Mouse (Mus musculus) cerebellum, postnatal 25 days (tissue): ENCODE measurements around the gene Ceacam20.

Experiments
- DNase-seq, 2 experiments: peaks; one replicate each; pipeline ENCODE4 v3.0.0; 2021; ENCODE audit warnings: mixed read lengths in 2 of 2

The Ceacam20 gene

DNA sequence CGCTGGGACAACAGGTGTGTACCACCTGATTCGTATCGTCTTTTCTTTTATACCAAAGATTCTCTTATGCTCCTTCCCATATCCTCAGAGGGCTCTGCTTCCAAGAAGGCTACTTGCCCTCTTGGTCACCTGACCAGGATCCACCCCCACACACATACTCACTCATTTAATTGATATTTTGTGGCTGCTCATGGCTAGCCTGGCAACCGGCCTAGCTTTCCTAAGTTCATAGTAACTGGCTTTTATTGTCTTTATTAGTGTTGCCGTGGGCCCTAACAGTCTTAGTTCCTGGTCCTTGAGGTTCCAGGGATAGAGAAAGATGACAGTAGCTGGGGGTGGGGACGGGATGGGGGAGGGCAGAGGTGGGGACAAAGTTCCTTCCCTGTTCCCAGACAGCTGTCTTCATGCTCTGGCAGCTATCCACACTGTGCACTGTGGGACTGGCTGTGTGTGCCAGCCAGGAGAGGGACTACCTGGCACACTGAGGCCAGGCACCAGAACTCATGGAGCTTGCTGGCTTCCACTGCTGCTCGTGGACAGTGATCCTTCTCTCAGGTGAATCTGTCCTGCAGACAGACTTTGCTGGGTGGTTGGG lies at the start of gene Ceacam20:
Ceacam20 (plus strand) TSS at position 428 of the 595 bp plus-strand sequence.
- DNase-seq = no peak

DNA sequence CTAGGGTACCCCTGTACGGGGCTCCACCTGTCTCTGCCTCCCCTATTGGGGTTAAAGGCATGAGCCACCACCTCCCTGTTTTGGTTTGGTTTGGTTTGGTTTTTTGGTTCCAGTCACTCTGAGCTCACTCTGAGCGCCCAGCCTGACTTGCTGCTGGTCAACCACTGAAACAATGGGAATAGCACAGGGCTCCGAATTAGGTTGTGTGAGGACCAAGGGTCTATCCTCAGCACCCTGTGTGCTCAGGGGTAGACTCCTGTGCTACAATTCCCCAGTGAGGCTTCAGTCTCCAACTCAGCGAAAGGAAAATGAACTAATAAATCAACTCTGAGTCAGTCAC lies 45.1 kb upstream of the Ceacam20 start:
- no peak for DNase-seq

DNA sequence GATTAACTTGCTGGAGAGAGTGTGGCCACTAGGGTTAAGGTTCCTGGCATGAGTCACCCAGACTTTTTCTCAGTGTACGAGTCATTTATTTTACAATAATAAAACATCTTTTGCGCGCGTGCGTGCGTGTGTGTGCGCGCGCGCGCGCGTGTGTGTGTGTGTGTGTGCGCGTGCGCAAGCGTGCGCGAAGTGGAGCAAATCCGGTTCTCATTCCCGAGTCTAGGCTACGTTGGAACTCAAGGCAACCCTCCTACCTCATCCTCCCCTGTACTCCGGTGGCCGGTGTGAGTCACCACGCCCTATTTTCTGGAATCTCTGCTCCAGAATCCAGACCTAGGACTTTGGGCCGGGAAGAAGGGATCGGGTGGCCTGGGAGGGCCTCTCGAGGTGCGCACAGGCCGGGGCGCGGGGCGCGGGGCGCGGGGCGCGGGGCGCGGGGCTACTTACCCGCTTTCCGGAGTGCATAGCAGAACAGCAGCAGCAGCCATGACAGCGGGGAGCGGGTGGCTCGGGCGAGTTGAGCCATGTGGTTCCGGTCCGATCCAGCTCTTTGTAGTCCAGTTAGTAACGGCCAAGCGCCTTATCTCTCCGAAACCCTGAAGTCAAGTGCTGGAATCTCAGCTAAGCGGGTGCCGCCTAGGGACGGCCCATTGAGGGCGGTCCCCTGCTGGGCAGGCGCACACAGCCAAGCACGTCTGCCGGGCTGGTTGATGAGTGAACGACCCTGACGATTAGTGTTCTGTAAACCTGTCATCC lies 44.5 kb upstream of the Ceacam20 start, which contains the start of gene Pvr:
Pvr (minus strand) TSS at position 655 of the 756 bp plus-strand sequence.
- DNase-seq = peak; percentile 73 to 79

DNA sequence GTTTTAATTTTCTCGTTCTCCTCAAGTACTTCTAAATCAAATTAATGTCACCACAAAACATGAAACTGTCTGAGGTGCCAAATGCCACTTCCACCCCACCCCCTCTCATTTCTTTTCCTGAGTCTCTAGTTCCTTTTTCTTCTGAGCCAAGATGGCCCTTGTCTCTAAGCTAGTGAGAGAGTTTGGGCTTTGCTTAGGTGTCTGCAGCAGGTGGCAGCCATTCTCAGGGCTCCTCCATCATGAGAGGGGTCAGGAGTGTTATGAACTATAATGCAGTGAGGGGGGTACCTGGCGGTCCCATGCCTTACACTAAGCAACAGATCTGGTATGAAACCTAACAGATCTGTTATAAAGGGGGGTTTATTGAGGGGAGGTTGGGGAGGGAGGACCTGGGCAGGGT lies 41.9 kb upstream of the Ceacam20 start:
- DNase-seq = no peak

DNA sequence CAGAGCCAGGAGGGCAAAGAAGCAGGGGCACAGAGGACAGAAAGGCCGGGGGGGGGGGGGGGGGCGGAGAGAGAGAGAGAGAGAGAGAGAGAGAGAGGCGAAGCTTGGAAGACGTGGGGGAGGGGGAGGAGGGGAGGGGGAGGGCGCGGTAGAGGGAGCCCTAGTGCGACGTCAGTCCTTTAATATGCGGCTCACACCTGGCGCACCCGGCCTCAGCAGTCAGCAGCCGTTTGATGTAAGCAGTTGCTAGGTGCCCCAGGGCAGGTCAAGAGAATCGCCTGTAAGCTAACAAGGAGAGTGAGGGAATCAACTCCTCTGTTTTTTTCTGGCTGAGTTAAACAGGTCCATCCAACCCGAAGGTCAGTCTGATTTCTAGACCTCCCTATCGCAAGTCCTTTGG lies 41.4 kb upstream of the Ceacam20 start:
- no peak for DNase-seq

DNA sequence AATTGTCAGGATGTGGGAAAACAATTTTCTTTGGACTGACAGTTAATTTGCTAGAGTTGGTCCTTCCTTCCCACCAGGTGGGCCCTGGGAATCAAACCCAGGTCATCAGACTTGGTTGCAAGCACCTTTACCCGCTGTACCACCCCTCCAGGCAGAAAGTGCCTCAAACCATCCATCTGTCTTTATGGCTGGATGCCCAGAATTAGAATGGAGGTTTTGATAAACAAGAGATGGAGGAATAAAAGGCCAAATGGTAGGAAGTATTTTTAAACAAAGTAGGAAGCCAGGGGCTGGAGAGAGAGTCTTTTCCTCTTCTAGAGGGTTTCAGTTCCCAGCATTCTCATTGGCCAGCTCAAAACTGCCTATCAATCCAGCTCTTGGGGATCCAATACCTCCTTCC lies 39.8 kb upstream of the Ceacam20 start:
- DNase-seq = peak in 1 of 2 experiments; percentile 36

DNA sequence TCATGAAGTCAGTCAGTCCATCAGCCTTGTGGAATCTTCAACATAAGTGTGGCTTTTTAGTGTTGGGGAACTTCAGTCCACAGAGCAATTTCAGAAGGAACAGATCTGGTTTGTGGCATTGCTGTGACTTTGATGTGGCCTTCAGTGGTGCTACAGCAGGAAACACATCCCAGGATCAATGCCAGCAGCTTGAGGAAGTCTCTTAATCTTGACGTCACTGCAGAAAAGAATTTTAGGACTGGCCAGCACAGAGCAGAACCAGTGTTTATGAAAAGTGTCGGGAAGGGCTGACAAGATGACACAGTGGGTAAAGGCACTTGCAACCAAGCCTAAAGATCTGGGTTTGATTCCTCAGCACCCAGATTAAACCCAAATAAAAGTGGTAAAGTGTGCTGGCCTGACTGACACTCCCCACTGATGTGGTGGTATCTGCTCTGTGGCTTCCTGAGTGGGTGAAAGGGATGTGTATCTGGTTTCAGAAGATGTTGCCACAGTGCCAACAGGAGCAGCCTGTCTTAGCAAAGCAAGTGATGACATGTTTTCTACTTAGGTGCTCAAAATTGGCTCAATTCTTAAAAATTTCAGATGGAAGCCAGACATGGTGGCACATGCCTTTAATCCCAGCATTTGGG lies 38.2 kb upstream of the Ceacam20 start:
- DNase-seq = no peak

DNA sequence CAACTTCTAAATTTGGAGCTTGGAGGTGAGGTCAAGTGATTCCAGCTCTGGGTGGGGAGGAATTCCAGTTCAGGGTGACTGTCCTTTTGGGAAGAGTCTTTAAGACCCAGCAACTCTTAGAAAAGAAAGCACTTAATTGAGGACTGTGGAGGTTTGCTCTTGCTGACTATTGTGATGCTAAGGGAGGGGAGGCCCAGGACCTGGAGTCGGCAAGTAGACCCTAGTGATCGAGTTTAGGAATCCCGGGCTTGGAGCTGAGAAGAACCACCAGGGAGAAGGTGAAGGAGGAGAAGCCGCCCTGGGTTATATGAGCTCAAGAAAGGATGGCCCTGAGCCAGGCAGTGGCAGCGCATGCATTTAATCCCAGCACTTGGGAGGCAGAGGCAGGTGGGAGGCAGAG lies 36.7 kb upstream of the Ceacam20 start:
- no peak for DNase-seq

DNA sequence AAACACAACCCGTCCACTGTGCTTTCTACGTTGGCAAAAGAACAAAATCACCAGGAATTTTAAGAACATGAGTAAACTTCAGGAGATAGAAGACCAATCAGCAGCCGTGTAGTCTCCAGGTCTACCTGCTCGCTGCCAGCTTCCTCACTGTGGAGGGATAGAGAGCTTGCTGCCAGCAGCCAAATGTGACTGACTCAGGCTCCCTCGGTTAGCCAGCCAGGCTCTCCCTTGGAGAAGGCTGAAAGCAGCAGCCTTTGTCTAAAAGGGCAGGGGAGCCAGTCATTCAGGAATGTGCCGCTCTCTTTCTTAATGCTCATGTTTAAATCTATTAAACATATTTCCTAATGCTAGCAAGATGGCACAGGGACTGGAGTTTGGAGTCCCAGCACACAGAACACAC lies 34.7 kb upstream of the Ceacam20 start:
- DNase-seq = peak in 1 of 2 experiments; percentile 43

DNA sequence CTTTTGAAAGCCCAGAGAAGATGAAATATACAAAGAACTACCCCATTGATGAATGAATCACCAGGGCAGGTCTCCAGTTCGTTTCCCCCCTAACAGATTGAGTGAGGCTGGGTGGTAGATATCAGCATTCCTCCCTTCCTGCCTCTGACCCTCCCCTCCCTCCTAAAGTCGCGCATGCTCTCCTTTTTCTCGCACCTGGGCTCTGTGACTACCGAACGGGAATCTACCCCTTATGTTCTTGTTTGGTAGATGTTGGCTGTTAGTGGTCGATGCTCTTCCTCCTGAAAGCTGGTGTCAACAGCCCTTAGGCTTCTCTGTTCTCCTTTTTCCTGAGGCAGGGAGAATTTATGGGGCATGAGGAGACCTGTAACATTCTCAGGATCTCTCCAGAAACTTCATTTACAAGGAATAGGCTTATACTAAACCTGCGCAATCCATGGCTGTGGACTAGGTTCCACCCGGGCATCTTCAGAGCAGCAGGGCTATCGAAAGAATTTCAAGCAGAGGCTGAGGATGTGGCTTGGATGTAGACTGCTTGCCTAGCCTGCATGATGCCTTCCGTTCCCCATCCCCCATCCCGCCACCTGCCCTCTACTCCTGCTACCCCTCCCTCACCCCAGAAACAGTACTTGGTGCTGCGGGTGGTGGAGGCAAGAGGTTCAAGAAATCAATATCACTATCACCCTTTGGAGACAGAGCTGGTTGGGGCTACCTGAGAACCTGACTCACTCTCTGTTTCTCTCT lies 32.9 kb upstream of the Ceacam20 start:
- peak; percentile 28 to 50 for DNase-seq

DNA sequence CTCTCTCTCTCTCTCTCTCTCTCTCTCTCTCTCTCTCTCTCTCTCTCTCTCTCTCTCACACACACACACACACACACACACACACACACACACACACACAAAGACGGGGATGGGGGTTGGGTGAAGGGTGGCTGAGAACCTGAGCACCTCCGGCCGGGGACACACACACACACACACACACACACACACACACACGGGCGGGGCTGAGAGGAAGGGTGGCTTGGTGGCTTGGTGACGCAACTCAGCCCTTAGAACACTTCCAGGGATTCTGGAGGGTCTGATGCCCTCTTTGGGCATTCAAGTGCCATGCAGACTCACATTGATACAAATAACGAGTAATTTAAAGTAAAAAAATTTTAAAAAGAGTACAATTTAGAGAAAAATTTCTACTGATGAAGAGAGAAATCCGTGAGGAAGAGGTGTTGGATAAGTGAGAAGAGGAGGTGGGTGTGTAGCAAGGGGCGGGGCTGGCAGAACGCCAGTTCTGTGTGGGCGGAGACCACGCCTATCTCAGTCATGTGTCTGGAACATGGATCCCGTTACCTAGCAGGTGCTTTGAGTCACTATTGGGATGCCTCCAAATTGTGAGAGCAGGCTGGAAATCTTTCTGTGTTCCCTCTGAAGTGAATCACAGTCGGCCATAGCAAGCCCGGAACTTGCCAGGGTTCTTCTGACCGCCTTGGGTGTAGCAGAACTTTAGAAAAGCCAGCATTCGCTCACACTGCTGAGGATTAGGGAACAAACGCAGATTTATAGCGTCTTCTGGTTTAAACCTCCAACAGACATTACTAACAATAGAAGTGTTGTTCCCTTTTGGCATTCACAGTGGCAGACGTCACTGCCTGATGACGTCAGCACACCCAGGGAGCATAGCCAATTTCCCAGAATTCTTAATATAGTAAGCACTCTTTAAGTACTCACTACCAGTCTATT lies 32.1 kb upstream of the Ceacam20 start:
- DNase-seq = peak; percentile 66 to 81

DNA sequence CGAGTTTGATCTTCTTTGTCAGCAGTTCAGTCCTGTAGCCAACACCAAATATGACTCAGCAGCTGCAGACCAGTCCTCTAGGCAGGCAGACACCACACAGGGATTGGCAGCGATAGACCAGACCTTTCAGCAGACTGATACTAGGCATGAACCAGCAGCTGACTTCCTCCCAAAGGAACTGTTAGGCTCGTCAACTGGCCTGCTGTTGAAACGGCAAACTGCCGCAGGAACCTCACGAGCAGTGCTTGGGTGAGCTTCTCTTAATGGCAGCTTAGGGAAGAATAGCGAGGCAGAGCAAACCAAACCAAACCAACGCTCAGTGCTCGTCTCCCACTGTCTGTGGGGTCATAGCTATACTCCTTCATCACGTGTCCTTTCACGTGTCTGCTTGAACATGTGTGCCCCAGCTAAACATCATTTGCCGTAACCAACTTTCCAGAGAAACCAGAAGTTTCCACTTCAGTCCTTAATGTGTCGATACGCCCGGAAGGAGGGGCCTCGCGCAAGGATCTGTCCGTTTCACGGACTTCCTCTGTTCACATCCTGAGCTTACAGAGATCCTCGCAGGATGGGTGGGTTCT lies 30.0 kb upstream of the Ceacam20 start:
- DNase-seq = no peak

DNA sequence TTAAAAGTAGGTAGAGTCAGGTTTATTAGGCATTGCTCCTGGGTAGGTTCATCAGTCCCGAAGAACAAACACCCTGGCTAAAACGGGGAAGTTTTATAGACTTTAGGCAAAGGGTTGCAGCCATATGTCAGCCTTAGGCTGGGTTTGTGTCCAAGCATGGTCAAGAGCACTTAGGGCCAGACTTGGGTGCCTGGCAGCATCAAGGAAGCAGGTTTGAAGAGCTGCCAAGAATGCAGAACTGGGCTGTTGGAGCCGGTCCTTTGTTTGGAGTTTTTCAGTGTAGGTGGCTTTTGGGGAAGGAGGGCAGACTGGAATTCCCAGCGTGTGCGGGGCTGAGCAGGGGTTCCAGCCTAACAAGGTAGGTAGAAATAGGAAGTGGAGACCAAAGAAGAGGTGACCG lies 29.3 kb upstream of the Ceacam20 start:
- no peak for DNase-seq

DNA sequence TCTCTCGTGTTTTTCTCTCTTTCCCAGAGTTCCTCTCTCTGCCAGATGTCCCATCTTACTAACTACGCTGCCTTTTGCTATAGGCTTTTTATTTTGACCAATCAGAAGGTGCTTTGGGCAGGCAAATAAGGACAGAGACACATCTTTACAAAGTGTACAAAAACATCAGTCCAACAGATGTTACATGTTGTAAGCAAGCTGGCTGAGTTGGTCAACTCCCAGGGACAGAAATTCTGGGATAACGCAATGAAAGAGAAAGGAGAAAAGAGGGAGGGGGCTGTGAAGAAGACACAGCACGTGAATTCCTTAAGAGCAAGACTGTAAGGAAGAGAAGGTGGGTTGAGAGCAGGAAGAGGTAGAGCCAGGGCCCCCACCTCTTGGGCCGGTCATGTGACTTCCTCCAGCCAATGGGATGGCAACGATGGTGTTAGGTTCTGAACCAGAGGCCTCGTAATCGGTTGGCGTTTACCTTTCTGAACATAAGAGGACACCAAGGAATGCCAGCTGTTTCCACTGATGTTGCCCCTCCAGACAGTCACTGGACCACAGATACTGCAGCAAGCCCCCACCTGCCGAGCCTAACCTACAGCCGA lies 27.9 kb upstream of the Ceacam20 start:
- no peak for DNase-seq

DNA sequence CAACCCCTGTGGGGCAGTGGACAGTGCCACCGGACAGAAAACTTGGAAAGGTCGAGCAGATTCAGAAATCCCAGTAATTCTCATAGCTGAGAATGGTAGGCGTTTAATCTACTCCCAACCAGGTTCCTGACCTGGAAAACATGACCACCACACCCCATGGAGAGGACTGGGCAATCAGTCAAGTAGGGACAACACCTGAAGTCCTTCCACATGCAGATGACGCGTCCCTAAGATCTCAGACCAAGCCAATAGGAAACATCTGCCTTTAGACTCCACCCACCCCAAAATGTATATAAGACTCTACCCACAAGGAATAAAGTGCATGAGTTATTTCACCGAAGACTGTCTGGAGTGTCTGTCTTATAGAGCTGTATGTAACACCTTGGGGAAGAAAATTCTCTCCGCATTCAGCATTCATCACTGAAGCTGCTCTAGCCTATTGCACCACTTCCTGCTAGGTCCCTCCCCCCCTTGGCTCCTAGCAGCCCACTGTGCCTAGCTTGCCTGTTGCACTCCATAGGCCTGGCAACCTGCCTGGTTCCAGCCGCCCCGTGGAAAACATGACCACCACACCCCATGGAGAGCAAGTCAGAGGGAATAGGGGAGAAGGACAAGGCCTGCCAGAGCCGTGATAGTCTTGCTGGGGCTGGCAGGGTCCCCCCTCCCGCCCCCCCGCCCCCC lies 25.5 kb upstream of the Ceacam20 start:
- peak; percentile 33 to 62 for DNase-seq

DNA sequence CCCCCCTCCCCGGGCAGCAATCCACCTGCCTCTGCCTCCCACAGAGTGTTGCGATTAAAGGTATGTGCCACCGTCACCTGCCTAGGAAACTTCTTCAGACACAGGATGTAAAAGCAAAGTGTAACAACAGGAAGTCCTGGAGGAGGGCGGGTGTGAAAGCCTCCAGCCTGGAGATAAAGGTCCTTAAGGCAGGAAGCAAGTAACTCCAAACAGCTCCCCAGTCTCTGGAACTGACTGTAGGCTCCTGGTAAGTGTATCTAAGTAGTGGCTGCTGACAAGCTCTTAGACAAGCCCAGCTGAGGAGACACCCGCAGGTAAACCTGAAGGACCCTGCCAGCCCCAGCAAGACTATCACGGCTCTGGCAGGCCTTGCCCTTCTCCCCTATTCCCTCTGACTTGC lies 25.0 kb upstream of the Ceacam20 start:
- DNase-seq = no peak

DNA sequence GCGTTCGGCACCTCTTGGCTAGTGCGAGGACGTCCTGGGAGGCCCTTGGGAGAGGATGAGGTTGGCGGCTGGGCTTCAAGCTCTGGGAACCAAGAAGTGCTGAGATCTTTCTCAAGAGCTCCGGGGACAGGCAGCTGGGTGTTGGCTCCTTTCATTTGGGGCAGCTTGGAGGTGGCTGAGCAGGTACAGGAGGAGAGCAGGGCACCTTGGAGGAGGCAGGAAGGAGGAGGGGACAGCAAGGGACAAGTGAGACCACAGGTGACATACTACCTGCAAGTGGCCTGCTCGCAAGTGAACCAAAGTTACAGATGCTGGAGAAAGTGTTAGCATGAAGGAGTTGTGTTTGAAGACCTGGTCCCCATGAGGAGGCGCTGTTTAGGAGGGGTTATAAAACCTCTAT lies 20.5 kb upstream of the Ceacam20 start:
- no peak for DNase-seq

DNA sequence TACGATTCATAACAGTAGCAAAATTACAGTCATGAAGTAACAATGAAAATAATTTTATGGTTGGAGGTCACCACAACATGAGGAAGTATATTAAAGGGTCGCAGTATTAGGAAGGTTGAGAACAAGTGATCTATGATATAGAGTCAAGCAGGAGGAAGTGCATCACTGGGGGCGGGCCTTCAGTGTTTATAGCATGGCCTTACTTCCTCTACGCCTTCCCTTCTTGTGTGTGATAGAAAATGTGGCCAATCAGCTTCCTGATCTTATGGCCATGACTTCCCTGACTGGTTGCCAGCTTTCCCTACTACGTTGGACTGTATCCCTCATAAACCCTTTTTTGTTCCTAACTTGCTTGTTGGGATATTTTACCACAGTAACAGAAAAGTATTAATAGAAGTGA lies 20.0 kb upstream of the Ceacam20 start:
- DNase-seq = no peak

DNA sequence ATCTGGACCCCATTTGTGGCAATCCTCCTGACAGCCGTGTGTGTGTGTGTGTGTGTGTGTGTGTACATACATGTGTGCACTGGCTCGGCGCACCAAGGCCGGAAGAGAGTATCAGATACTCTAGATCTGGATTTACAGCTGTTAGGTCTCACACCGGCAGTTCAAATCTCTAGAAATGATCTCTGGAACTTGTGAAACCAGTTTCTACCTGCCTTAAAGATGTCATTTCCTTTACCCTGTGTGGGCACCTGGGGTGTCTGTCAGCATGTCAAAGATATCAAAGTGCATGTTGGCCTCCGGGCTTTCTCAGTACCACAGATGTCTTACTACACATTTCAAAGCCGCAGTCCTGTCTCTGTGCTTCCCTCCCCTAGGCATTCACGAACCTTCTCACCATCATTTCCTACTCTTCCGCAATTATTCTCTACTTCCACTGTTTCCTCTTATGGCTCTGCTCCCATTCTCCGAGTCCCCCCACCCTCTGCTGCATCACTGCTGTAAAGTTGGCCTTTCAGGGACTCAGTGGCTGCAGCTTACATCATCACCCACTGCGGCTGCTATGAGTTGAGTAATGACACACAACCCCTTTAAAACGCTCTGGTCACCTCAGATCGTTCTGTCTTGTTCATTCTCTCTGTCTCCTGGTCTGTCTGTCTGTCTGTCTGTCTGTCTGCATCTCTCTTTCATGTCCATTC lies 19.2 kb upstream of the Ceacam20 start:
- no peak for DNase-seq

DNA sequence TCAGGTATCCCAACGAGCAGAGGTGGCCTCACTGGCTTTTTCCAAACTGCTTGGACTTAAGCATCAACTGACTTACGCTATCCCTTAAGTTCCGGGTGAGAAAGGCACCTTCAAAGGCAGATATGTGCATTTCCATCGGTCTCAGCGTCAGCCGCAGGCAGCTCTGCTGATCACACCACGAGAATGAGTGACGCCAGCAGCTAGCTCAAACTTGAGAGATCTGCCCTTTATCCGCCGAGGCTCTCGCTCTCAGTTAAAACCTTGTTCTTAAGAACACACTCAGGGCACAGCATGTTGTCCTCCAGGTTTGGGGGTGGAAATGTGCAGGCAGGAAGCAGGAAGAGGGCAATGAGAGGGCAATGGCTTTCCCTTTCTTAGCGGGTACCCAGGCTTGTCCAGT lies 16.3 kb upstream of the Ceacam20 start:
- DNase-seq = no peak
